Comparison of ENCODE assay signal across 20 mouse cellular contexts in genomic region chr8:70214411-70214810, GRCm38 (mm10).
"Had no signal": no experiment of that assay in that cellular context is flagged by ENCODE, and none has a peak within 500 bp of the region (broad histone marks: within the 10 kb centered on the region; RNA-seq: fewer than 3 reads in every experiment).

No protein-coding gene starts in this region.

- DNase-seq: kidney, adult 9 months; kidney, postnatal 14 days; layer of hippocampus, adult 9-11 months; layer of hippocampus, postnatal 36 days; left cerebral cortex, postnatal 4 days; liver, postnatal 0 days; lung, embryonic 14.5 days; retina, postnatal 1 day; thymus, adult 18-20 months; thymus, postnatal 36 days had no signal

- H3K27ac ChIP-seq: limb, embryonic 12.5 days; limb, embryonic 15.5 days; liver, embryonic 14.5 days; macrophage; midbrain, embryonic 12.5 days; midbrain, embryonic 15.5 days; neural tube, embryonic 13.5 days had no signal

- ATAC-seq: liver, postnatal 0 days; lung, postnatal 0 days; midbrain, embryonic 15.5 days had no signal

- H3K4me3 ChIP-seq: layer of hippocampus, adult 2 months; limb, embryonic 12.5 days; limb, embryonic 15.5 days; midbrain, embryonic 12.5 days; midbrain, embryonic 15.5 days; neural tube, embryonic 13.5 days had no signal

- H3K36me3 ChIP-seq: limb, embryonic 12.5 days; limb, embryonic 15.5 days; midbrain, embryonic 12.5 days; midbrain, embryonic 15.5 days; neural tube, embryonic 13.5 days had no signal

- H3K4me2 ChIP-seq: limb, embryonic 12.5 days; limb, embryonic 15.5 days; liver, embryonic 11.5 days; lung, embryonic 14.5 days; midbrain, embryonic 12.5 days; midbrain, embryonic 15.5 days; neural tube, embryonic 13.5 days had no signal

- H3K27me3 ChIP-seq: limb, embryonic 15.5 days had no signal

- H3K9ac ChIP-seq: limb, embryonic 12.5 days; limb, embryonic 15.5 days; liver, embryonic 14.5 days; liver, postnatal 0 days; lung, embryonic 14.5 days; midbrain, embryonic 12.5 days; midbrain, embryonic 15.5 days; neural tube, embryonic 13.5 days had no signal

- H3K9me3 ChIP-seq: limb, embryonic 12.5 days; limb, embryonic 15.5 days; midbrain, embryonic 12.5 days; midbrain, embryonic 15.5 days; neural tube, embryonic 13.5 days had no signal
